Mouse (Mus musculus): ENCODE measurements at regions not wholly inside any gene's neighbourhood (a gene's known extent, or its start where the extent isn't known, plus 50 kb on each side); places are given as distances from the start of the nearest gene placed in this dataset.
"Not testable (repeated sequence)": the region's sequence is repeated elsewhere in the genome, so short reads cannot be mapped to it uniquely, and the experiment has no call there.

DNA sequence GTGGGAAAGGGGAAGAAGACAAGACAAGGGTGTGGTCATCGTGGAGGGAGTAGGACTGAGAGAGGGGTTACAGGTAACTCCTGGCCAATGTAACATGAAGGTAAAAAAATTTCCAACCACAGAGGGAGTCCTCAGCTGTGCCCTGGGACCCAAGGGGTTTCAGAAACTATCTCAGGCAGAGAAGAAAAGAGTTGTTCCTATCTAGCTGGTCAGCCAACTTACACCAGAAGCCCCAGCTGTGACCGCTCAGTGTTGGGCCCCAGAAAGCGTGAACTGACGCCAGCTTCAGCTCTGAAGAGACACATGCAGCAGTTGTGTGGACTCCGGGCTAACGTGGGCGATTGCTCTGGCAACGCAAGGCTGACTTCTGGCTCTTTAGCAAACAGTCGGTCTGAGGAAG lies 52.2 kb downstream of the Rhob start:
- DNase-seq (ENCODE audit: low spot score) = no peak

DNA sequence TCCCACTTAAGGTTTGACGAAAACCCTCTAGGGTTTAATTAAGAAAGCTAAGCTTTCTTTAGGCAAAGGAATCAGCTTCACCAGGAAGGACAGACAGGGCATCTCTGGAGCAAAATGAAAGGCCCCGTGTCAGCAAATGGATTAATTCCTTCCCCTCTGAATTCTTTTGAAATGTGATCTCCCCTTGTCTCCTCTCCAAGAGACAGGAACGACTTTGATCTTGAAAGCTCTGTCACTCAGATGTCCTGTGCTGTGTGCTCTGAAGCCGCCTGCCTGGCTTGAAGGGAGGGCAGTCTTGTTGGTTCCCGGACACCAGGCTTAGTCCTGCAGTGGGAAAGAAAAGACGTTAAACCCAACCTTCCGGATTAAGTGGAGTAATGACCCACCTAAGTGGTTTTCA lies 52.8 kb downstream of the Rhob start:
- no peak for DNase-seq (ENCODE audit: low spot score)

DNA sequence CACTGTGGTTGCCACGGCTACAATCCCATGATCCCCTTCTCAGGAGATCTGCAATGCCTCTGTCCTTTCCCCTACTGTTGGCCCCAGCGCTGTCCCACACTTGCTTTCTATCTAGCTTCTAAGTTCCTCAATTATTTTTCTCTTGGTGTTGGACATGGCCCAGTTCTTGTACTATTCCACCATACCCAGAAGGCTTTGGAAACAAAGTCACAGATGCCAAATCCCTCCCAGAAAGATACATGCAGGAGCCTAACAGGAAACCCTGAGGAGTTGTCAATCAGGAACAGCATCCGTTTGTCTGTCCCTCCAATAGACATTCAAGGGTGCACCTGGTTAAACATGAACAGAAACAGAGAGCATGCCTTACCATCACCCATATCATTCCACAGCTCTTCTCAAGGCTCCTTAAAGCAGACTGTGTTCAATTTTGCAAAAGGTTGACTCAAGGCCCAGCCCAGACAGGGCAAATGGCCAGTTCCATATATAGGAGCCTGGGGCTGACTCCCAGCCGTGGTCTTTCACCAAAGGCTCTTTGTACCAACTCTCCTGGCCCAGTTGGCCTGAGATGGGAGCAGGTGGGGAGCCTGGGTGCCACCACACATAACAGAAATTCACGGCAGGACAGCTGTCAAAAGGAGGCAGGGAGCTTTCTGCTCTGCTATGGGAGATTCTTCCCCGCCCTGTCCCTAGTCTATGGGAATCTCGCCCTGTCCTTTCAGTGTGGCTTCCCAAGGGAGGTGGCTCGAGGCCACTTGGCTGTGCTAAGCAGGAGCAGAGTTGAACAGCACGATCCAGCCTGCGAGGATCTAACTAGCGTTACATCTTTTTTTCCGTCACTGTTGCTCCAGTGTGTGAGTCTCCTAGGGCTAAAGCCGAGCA lies 54.6 kb downstream of the Rhob start:
- peak; percentile 92 for DNase-seq (ENCODE audit: low spot score)

DNA sequence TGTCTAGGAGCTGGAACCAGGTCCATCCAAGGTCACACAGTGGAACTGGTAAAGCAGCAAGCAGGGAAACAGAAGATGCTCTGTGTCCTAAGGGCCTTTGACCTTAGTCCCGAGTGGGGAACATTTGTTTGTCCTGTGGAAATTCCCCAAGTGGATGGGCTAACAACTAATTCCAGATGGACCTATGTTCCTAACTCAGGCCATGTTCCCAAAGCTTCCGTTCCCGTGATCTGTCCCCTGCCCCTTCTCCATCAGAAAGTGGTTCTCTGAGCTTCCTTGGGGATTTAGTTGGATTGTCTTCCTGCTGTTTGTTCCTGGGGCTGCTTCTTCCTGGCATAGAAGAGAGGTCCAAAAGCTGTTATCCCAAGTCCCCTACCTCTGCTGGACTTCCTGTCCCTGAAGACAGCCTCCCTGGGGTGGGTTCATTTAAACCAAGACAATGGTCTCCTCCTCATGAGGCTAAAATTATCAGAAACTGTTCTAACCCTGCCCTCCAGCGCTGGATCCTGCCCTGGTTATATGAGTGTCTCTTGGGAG lies 55.8 kb downstream of the Rhob start:
- DNase-seq (ENCODE audit: low spot score) = peak; percentile 91

DNA sequence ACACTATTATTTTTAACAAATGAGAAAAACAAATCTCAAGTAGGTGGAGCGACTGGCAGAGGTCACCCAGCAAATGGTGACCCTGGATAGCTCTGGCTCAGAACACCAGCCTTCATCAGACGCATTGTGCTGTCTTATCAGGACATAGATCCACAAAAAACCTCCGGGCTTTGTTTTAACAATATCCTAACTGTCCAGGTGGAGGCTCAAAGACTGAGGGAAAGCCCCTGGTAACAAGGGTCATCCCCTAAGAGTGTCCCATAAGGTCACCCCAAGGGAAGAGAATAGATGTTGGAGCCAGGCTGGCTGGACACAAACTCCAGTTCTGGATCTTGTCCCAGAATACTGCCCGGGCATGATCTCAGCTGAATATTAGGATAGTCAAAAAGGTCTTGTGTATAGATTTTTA lies 56.6 kb downstream of the Rhob start:
- DNase-seq (ENCODE audit: low spot score) = peak; percentile 87

DNA sequence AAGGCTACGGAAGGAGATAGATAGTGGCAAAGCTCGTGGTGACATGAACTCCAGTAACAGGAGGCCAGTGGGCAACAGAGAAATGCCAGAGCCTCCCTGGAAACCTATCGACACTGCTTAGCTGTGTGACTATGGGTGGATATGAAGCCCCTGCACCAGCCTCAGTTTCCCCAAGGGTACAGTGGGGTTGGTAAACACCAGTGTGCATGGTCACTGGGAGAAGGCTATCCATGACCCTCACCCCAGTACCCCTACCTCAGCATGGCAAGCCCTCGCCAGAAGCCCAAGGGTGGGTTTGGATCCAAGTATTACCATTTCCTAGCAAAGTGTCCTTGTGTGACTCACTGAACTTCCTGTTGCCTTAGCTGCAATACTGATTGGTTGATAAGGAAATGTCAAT lies 58.5 kb downstream of the Rhob start:
- no peak for DNase-seq (ENCODE audit: low spot score)

DNA sequence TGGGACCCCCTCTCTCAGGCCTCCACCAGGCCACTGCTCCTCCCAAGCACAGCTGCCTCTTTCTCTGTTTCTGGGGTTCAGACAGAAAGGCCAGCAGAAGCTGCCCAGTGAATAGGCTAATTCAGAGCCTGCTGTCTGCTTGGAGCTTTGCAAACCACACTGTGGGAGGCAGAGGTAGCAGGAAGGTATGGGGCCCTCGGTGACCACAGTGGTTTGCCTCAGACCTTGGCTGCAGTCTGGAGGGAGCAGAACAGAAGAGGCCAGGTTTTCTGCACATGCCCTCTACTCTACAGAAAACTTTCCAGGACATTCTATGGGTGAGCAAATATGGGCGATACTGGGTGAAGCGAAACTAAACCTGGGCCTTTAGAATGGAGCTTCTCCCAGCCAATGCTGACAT lies 59.4 kb downstream of the Rhob start:
- no peak for DNase-seq (ENCODE audit: low spot score)

DNA sequence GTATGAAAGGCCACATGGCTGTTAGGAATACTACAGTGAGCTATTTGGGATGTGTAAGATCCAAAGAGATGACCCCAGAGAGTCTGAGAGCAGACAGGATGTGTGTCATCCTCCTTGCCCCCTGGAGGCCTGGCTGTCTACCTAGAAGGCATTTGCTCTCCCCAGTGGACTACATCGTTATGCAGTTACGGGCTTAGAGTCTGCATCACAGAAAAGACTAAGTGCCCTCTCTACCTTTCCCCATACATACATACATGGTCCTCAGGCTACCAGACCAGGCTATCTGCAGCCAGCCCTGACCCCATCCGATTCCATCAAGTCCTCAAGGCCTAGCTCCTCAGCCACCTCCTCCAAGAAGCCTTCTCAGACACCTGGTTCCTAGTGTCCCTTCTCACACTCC lies 59.9 kb downstream of the Rhob start:
- DNase-seq (ENCODE audit: low spot score) = no peak

DNA sequence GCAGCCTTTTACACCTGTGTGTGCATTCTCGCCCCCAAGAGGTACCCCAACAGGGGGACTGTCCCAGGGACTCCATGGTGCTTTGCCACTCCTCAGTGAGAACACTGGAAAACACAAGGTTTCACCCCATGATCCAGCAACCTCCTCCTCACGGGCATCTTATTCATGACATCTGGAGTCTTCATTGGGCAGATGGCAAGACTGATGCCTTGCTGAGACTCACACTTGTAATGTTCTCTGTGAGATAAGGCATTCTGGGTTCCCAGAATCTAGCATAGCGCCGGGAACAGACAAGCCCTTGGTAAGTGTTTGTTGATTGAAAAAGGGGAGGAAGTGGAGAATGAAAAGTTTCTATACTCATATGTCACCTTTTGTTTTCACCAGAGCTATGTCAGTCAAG lies 60.3 kb downstream of the Rhob start:
- DNase-seq (ENCODE audit: low spot score) = no peak

DNA sequence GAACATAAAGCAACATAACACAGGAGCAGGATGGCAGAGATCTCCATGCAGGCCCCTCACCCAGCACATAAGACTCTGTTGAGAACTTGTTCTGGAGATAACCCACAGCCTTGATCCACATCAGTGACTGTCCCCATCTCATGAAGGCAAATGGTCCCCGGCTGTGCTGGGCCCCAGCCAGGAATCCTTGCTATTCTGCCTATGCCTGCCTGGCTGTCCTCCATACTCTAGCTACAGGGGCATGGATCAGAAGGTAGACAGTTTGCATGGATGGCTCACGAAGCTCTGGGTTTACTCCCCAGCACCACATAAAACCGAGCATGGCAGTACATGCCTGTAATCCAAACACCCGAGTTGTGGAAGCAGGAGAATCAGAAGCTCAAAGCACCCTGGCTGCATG lies 61.2 kb downstream of the Rhob start:
- no peak for DNase-seq (ENCODE audit: low spot score)

DNA sequence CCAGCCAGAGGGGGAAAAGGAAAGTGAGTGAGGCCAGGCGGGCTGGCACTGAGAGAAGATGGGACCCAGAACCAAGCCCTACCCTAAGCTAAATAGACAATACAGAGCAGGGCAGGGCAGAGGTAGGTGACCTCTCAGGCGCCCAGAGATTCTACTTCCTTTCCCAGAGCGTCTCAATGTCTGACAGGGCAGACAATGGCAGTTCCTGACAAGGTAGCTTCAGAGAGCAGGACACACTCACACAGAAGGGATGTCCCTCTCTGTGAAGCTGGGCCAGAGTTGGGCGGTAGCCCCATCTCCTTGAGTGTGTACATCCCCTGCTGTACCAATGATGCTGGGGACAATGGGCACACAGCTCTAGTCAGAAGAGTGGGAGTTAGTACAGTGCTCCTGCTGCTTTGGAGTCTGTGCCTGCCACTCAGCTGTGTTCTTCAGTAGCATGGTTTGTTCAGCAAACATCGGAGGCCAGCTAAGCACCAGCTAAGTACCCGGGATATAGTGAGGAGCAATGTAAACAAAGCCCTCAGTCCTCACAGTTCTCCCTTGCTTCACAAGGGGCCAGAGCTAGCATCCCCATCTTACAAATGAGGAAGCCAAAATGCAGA lies 62.7 kb downstream of the Rhob start:
- DNase-seq (ENCODE audit: low spot score) = no peak

DNA sequence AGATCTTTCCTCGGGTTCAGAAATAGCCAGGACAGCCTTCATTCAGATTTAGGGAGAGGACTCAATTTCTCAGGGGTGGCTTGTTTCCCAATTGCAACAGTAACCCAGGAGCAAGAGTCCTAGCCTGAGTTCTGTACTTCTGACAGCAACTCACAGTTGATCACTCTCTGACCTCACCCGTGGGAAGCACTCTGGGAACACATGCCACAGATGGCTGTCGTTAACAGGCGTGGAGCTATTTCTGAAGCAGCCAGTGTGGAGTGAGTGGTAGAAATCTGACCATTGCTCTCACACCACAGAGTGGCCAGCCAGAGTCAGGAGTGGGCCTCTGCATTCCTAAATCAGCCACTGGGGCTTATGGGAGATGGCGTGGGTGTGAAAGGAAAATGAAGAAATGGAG lies 63.3 kb downstream of the Rhob start:
- DNase-seq (ENCODE audit: low spot score) = no peak

DNA sequence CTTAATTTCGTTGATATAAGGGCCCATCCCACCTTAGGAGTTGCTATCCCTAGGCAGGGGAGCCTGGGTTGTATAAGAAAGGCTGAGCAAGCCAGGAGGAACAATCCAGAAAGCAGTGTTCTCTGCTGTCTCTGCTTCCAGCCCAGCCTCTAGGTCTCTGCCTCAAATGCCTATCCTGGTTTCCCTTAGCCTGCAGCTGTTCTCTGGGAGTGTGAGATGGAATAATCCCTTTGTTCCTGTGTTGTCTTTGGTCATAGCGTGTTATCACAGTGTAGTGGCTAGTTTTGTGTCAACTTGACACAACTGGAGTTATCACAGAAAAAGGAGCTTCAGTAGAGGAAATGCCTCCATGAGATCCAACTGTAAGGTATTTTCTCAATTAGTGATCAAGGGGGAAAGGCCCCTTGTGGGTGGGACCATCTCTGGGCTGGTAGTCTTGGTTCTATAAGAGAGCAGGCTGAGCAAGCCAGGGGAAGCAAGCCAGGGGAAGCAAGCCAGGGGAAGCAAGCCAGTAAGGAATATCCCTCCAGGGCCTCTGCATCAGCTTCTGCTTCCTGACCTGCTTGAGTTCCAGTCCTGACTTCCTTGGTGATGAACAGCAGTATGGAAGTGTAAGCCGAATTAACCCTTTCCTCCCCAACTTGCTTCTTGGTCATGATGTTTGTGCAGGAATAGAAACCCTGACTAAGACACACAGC lies 64.0 kb downstream of the Rhob start:
- DNase-seq (ENCODE audit: low spot score) = not testable (repeated sequence)

DNA sequence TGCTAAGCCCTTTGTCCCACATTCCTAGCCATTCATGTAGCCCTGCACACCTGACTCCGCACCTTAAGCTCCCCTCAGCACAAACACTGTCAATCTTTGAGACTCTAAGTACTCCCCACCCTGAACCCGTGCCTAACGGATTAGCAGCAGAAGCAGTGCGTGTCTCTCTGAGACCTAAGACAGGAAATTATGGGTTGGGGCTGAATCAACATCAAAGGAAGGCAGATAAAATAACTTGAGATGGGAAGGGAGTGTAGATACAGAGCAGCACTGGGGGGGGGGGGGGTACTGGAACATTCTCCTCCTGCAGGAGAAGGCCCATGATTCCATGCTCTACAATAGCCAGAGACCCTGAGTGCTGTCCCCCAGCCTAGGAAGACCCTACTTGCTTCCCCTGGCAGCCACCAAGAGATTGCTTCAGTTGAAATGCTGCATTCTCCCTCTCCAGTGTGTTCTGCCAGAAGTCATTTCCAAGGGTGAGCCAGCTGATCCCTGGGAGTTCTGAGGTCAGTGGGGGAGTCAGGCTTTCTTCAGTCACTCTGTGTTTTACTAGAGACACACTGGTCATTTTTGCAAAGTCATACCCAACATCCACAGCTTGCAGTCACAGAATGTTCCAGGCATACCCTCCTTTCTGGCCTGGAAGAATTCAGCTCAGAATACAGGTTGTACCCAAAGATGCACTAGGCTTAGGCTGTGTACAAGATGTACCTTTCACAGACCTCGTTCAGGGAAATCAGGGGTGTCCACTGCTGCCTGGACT lies 71.4 kb downstream of the Rhob start:
- no peak for DNase-seq (ENCODE audit: low spot score)

DNA sequence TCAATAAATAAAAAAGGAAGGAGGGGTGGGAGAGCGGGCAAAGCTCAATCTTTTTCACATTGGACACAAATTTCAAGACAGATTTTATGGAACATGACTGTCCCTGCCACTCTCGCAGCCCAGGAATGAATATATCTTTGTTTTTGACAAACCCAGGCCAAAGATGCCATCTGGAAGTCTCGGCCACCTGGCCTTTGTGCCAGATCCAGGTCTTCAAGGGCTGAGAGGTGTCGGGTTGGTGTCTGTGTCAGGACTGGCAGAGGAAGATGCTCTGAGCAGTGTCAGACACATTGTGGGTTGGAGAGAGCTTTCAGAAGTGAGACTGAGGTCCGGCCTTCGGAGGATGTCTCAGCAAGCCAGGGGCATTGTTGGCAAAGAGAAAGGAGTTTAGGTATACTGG lies 75.3 kb downstream of the Rhob start:
- no peak for DNase-seq (ENCODE audit: low spot score)

DNA sequence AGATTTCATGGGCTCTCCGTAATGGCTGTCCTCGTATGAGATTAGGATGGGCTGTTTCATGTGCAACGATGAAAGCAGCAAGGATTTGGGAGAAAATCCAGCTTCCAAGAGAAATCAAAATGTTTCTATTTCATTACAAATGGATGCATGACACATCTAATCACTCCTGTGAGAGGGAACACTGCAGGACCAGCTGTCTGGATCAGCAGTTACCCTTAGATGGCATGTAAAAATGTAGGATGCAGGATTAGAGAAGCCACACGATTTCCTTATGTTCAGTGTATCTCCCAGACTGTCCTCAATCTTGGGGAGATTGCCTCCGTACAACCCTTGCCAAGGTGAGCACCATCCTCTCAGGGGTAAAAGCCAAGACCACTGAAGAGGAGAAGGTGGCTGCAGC lies 77.1 kb downstream of the Rhob start:
- no peak for DNase-seq (ENCODE audit: low spot score)

DNA sequence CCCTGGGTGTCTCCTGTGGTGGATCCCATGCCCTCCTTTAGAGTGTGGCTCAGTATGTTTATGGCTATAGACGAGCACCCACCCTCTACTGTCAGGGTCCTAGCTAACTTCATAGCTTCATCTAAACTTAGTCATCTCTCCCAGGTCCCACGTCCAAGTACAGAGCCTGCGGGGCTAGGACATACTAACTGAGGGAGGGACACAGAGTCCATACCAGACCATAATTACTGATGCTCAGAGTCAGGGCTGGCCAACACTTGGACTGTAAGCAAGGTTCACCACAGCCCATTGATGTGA lies 78.6 kb downstream of the Rhob start:
- DNase-seq (ENCODE audit: low spot score) = no peak

DNA sequence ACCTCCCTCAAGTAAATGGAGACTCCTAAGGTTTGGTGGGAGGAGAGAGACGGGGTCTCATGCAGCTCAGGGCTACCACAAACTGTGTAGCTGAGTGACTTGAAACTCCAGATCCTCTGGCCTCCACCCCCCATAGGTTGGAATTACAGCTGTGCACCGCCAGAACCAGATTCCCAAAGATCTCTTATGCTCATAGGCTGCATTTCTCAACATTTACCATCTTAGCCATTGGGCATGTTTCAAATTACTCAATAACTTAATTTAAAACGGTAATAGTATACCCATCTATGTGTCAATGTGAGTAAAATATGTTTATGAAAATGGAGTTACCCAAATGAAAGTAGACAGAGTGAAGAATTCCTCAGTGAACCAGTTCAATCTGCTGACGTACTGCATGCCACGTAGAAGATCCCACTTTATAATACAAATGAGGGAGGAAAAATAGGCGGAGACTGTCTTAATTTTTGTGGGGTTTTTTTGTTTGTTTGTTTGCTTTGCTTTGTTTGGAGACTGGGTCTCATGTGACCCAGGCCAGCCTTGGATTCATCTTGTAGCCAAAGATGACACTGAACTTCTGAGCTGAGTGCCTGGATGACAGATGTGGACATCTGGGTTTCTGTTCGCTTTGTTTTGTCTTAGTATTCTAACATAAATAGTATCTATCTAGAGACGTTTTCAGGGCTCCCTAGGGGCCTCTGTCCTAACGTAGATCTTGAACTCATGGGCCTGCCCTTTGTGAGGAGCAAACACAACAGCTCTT lies 79.1 kb downstream of the Rhob start:
- DNase-seq (ENCODE audit: low spot score) = no peak

DNA sequence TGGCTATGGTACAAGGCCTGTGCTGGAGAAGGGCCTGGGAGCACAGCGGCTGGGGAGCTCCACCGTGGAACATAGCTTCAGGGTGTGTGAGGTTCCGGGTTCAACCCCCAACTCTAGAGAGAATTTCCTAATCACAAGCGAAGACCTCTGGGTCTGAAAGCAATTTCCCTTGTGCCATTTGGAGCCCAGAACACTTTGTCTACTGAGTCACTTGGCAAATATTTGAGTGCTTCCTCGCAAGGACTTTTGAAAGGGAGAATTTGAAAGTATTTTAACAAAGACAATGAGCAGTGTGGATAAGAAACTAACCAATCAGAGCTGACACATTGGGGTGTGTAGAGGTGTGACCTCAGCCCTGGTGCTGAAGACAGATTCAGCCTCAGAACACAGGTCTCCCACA lies 80.9 kb downstream of the Rhob start:
- no peak for DNase-seq (ENCODE audit: low spot score)

DNA sequence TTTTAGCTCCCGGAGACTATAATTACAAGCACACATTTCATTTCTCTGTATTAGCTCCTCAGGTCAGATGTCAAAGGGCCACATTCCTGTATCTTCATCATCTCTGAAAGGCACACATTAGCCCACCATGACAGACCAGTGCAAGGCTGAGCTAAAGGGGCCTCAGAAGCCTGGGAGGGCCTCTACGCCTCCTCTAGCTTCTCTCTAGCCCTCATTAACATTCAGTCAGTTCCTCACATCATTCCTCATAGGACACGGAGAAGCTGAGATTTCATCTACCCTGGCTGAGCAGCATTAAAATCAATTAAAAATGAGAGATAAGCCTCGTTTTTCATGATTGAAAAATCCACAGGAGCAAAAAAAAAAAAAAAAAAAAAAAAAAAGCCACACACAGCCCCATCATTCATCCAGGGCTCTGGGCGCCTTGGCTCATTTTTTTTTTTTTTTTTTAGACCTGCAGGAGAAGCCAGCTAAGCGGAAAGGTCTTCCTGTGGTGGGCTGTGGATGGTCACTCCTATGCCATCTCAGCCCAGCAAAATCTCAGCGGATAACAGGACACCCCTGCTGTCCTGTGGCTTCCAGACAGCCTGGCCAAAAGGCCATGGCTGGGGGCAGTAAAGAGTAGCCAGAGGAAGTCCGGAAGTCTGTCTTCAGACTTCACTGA lies 82.5 kb downstream of the Rhob start:
- no peak for DNase-seq (ENCODE audit: low spot score)

DNA sequence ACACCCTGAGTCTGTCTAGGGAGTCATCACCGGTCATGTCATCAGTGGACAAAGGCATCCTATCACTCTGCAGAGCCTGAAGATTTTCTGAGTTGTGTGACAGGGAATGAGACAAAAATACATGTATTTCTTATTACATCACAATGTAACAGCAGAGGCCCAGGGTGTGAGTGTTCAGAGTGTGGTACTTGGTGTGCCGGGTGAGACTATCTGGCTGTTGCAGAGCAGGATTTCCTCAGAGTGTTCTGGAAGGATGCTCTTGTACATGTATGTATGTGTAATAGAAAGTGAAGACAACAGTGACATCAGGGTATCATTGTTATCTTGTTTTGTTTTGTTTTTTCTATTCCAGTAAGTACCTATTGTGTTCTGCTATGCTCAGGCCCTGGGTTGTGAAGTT lies 87.7 kb downstream of the Rhob start:
- DNase-seq (ENCODE audit: low spot score) = no peak
